Mouse (Mus musculus) cerebellum, adult 8-10 months (tissue): ENCODE measurements at regions not wholly inside any gene's neighbourhood (a gene's known extent, or its start where the extent isn't known, plus 50 kb on each side); places are given as distances from the start of the nearest gene placed in this dataset.

Experiments used
- DNase-seq: peaks from one replicate; pipeline ENCODE4 v3.0.0; 2022

DNA sequence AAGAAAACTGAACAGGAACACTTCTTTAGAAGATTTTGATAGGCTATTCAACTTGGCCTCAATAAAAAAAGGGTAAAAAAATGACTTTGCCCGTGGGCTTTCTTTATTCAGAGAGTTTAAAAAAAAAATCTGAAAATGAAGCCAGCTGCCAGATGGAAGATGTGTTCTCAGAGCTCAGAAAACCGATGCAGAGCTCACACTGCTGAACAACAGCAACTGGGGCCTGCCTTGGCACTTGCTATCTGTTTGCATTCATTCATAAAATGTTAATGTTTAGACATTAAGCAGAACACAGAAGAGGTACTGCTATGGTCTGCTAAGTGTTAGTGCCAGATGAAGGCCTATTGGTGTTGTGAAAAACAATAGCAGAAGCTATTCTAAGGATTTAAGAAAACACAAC is 173.8 kb upstream of the Smc2 start:
- no peak for DNase-seq

DNA sequence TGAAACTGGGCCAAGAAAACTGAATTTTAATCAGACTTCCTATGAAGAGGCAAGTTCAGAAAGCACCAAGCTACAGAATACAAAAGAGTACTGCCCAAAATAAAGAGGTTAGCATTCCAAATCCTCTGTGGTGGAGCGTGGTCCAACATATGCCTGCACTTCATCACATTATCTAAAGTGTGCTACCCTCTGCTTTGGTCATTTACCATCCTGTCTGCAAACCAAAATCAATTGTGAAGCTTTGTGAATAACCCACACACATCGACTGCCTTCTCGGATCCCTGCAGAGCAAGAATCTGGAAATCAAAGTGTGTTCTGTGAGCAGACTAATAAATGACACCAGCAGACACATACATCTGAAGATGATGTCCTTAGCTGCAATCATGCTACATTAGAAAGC is 156.6 kb upstream of the Smc2 start:
- DNase-seq, result no peak

DNA sequence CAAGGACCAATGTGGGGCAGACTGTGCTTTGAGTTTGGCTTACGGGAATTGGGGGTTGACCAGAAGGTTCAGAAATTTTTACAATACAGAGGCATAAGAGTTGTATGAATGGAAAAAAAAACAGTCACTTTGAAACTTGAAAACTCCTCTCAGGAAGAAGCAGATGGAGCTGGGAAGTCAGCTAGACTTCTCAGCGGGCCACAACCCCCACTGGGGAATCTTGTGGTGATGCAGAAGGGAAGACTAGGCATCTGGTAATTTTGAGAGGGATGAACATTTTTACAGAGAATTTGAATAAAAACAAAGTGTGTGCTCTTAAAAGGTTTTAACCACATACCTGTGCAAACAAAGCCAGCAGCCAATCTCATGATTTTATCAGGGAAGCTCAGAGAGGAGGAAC is 154.1 kb upstream of the Smc2 start:
- DNase-seq, result no peak

DNA sequence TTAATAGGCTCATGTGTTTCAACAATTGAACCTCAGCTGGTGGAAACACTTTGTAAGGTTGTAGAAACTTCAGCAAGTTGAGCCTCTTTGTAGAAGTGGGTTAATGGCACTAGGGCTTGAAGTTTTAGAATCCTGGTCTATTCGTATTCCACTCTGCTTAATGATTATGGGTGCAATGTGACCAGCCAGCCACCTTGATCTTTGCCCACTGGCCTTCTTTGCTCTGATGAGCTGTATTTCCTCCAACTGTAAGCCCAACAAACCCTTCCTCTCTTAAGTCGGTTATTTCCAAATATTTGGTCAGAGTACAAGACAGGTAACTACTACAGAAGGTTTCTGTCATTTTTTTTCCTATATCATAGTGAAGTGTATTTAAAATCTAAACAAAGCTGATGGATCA is 145.4 kb upstream of the Smc2 start:
- no peak for DNase-seq

DNA sequence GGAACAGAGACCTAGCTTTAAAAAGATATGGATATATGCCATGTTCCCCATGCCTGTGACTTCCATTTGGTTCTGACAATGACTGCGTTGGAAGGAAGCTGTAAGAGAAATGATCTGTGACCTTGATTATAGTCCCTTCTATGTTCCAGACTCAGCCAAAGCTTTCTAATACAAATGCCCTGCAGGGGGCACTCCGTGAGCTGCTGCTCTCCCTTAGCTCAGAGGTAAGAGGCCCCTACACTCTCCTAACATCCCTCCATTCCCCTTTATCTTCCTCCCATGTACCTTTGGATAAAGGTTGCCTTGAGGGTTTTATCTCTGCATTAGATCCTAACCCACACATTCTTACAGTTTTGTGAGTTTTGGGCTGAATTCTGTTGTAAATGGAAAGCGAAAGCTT is 139.8 kb upstream of the Smc2 start:
- no peak for DNase-seq

DNA sequence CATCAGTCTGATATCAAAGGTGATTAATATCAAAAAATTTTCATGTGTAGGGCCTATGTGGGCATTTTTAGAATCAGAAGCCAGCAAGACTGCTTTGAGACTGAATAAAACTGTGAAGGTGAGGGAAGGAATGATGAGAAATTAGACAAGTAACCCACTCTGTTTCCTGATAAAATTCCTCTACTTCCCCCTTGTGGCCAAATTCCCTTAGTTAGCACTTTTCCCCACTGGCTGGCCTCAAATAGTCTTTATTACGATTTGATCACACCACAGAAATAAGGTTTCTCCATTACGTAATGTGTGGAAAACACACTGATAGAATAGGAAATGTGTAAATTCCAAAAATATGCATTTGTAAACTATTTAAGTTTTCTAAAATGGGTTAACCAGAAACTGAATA is 137.4 kb upstream of the Smc2 start:
- DNase-seq, result no peak

DNA sequence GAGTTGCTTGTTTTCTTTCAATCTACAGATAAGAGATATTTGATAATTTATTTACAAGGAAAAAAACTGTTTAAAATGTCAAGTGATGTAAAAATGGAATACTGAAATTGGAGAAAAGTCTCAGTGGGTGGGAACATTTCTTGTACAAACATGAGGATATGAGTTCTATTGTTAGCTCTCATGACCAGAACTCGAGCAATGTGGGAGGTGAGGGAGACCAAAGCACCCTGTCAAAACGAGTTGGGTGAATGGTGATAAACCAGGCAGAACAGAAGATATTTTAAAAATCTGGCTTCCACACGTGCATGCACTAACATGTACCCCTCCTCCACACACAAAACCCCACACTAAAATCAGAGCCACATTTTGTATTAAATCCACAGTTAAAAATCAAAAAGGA is 114.7 kb upstream of the Smc2 start:
- DNase-seq, result no peak

DNA sequence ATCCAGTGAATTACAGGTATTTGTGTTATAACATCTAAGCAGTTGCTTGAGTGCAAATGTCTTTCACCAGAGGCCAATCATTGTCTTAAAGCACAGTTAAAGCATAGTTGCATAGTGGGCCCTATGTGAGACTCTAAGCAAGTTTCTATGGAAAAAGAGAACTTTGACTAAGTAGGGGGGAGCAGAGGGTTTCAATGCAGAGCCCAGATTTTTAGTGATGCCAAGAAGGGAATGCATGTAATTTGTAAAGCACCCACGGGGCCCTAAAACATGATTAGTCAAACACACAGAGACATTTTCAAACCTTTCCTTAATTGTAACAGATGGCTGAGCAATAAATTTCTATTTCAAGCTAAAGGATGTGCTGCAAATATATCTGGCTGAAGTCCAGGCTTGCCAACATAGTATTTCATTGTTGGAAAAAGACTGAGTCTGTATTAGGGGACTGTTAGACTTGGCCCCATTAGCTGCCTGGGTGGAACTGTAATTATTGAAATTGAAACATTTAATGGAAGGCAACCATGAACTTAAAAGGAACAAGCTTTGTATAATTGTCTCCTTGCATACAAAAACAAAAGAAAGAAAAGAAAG is 107.6 kb upstream of the Smc2 start:
- peak; percentile 13 for DNase-seq

DNA sequence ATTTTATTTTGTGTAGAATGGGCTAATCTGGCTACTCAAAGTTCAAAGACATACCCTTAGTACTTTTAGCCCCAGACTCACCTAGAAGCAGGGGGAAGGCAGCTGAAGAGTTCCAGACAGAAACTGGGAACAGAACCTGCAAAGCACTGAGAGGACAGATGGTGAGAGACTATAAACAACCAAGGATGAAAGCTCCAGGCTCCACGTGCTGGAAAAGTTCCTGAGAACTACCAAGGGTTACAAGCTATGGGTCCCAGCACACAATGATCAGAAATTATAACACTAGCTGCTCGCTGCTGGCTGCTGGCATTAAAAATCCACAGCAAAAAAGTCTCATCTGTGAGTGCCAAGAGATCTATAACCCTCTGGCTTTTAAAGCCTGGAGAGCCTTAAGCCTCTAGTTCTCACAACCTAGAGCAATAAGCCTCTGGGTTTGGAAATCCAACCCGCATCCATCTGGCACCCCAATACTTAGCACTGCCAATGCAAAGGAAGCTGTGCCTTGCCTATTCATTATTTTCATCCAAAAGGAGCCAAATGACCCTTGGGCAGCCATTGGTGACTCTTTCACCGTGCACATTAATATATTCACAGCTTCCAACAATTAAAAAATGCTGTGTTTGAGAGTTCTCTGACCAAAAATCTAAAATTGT is 102.6 kb upstream of the Smc2 start:
- DNase-seq, result peak; percentile 7

DNA sequence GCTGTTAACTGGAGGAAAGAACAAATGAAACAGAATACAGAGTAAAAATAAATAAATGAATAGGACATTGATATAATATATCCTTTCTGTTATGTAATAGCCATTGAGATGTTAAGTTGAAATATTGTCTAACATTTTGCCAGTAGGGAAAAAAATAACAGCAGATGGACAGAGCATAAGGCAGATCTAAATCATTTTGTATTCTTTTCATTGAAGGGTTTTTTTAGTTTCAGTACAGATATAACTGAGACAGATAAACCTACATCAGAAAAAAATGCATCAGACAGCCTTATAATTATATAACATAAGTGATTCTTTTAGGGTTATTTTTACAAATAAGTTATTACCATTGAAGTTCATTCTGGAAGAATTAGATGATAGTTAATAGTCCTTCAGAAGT is 97.8 kb upstream of the Smc2 start:
- DNase-seq, result no peak

DNA sequence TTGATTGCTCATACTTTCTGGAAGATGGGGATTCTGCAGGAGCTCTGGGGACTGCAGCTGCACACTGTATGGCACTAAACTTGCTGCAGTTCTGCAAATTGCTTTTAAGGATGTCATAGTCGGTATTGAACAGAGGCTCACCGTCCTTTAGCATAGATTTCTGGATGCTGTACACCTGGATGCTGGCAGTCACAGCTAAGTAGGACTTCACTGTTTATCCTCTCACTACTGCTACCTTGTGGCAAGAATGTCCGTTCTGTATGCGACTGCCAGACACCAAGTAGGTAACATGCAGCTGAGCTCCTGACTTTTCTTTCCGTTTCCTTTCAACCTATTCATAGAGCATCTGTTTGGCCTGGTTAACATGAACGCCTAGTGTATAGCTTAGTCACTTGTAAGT is 77.3 kb upstream of the Smc2 start:
- DNase-seq, result no peak

DNA sequence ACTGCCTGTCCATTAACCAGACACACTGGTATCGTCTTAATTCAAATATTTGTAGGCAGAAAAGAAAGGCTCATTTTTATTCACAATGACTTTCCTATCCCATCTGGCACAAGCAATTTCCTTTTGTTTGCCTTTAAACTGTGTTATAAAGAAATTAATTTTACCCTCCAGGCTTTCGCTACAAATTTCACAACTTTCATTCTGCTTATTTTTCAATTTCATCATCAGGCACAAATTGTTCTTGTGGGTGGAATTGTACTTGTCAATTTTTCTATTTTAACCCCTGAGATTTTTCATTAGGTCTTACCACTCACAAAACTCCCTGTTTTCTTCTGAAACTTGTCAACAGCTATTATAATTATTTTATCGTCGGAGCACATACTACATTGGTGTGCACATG is 73.2 kb upstream of the Smc2 start:
- DNase-seq, result no peak

DNA sequence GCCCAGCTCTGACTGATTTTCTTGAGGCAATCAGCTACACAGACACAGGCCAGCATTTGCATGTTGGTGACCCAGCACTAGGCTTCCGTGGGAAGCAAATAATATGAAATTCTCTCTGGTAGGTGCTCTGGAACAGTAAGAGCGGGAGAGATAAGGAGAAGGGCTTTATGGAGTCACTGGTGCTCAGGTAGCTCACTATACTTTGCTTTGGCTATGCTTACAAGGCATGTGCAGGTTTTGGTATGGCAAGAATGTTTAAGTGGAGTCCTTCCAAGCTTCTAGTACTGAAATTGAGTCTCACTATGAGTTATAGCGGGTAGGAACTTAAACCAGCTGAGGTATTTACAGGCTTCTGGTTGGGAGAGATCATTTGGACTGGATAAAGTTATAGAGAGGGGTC is 70.5 kb upstream of the Smc2 start:
- DNase-seq, result no peak
